Mouse (Mus musculus) G1E (cell line): Measurements from ENCODE around the gene Smim9.

ENCODE experiments used
- CTCF ChIP-seq: IDR thresholded peaks from 2 replicates; pipeline ENCODE4 v1.5.1; 2012; ENCODE audit warnings: low read depth, low read length, inconsistent platforms, mixed read lengths
- GATA1 ChIP-seq: IDR thresholded peaks from 2 replicates; pipeline ENCODE4 v1.6.1; 2012; ENCODE audit warnings: borderline replicate concordance, low read length, inconsistent platforms, mixed read lengths
- POLR2AphosphoS5 ChIP-seq: IDR thresholded peaks from 2 replicates; pipeline ENCODE4 v1.6.1; 2012; ENCODE audit warnings: low read depth, low read length, inconsistent platforms; ENCODE audit not compliant: insufficient replicate concordance
- TAL1 ChIP-seq: conservative IDR thresholded peaks from 2 replicates; pipeline ENCODE4 v1.6.1; 2012; ENCODE audit warnings: low read depth, low read length, inconsistent platforms, mixed read lengths

DNA sequence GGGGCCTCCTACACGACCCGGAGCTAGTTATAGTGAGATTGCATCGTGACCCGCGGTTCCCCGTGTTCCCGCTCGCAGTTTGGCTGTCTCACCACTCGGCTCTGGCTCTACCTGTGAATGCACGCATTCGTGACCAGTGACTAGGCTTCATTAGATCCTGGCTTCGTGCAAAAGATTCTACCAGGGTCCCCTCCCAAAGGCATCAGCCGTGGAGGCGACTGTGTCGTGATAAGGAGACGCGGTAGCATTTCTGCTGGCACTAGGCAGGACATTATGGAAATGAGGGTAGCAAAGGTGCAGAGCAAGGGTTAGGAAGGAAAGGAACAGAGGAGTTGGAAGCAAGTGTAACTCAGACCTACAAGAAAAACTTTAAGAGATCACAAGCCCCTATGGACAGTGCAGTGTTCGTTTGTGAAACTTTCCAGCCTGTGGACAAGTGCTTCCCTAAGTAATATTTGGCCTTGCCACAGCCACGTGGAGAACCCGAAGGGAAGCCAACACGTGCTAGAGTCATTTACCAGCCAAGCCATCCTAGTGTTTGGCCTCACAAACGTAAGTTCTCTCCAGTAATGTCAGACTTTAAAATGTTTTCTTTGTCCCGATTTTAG is 67.3 kb downstream of the Smim9 start:
- no peak for TF ChIP-seq CTCF
- no peak for TF ChIP-seq TAL1
- no peak for TF ChIP-seq POLR2AphosphoS5
- TF ChIP-seq GATA1 = no peak
